Mouse (Mus musculus) hematopoietic stem cell, adult 5-6 weeks (primary cell): ENCODE measurements at regions not wholly inside any gene's neighbourhood (a gene's known extent, or its start where the extent isn't known, plus 50 kb on each side); places are given as distances from the start of the nearest gene placed in this dataset.
A peak's percentile ranks its signal among the peaks of the same experiment; 100 is the strongest.

Experiments
- ATAC-seq, 2 experiments: fragments of 125-278 bp in 1 of 2; replicated peaks in 1 of 2; 2 replicates each; pipeline ENCODE4 v1.8.0; 2016 to 2017; ENCODE audit warnings: inconsistent platforms in 2 of 2, mild to moderate bottlenecking in 2 of 2, moderate number of reproducible peaks in 2 of 2, low read depth in 1 of 2, moderate TSS enrichment in 1 of 2; ENCODE audit not compliant: low FRiP score in 2 of 2, poor library complexity in 2 of 2, severe bottlenecking in 2 of 2, insufficient read depth in 1 of 2, low TSS enrichment in 1 of 2

- ATAC-seq, result no peak
Observed at GRCm38 (mm10) chr3:116197966-116198365, 55.3 kb downstream of the Gpr88 start.

DNA sequence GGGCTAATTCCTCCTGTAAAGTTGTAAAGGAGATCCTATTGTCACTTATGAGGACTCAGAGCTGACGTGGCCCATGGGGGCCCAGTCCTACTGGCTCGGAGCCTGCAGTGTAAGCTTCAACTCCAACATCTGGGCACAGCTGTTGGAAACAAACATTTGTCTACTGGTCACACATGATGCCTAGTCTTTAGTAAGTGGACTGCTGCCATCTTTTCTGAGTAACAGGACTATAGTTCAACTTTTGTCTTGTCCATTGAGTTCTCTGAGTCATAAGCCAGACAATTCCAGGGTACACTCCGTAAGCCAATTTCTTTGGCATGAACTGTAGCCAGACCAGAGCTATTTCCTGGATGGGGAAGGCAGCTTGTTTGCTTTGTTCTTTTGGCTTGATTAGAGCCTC lies 58.6 kb downstream of the Gpr88 start:
- ATAC-seq, result no peak

GRCm38 (mm10) chr3:116191261-116191660 lies 61.8 kb upstream of the Vcam1 start:
- ATAC-seq, result no peak

GRCm38 (mm10) chr3:116190727-116191126 lies 61.2 kb upstream of the Vcam1 start:
- ATAC-seq, result no peak

DNA sequence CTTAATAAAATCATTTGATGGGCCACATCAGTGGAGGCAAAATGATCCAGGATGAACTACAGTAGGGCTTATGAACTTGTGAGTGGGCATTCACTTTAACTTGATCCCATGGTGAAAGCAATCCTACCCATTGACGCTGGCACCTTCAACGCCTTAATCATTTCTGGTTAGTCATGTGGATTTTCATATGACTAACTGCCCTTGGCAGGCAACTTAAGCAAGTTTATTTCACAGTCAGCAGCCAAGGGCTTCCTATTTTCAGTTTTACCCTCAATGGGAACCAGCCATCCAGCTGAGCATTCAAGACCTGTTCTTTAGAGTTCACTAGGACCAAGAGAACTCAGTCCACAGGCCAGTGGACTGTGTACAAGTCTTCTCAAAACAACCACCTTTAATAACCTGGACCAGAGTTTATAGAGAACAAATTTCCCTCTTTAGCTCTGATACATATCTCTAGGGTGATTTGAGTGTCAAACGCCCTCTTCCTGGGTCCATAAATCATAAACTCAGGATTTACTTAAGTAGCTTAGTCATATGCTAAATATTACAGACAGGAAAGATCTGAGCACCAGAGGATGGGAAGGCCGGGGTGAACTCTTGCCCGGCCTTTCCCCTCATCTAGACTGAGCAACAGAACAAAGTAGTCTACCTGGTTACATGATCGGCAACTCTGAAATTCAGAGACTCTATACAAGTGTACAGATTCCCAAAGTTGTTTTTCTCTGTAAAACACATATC lies 60.0 kb upstream of the Vcam1 start:
- peak; percentile 65 to 67 for ATAC-seq

DNA sequence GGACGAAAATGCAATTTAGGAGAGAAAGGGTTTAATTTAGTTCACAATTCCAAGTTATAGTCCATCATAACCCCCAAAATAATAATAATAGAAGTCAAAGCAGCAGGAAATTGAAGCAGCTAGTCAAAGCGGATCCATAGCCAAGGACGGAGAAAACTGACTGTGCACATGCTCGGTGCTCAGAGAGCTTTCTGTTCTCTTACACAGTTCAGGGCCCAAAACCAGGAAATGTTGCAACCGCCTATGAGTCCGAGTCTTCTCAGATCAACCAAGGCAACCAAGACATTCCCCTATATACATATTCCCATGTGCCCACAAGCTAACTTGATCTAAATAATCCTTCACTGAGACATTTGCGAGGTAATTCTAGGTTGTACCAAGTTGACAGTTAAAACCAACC lies 55.7 kb upstream of the Vcam1 start:
- ATAC-seq, result peak in 1 of 2 experiments; percentile 24; a peak in 1 of 4 replicates

DNA sequence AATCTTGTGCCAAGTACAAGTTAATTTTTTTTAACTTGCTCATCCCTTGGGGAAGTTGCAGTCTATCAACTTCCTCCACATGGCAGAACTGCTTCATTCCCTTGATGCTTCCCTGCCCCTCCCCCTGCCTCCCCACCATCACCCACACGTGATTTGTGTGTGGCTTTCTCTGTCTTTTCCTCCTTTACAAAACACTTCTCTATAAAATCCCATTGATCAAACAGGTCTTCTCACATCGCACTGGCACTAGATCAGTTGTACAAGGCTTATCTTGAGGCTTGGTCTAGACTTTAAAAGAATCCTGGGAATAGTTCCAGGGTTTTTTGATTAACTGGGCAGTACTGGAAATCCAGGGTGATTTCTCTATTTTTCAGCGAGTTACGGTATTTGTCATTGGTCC lies 55.0 kb upstream of the Vcam1 start:
- peak; percentile 21 to 53; a peak in 2 of 4 replicates for ATAC-seq

- no peak for ATAC-seq
Observed at GRCm38 (mm10) chr3:116180341-116180885, 50.9 kb upstream of the Vcam1 start.
